Mouse (Mus musculus) left cerebral cortex, postnatal 10 days (tissue): ENCODE data around the gene Cdc14a. TPM values are rescaled to one million over a fixed set of nuclear protein-coding genes. Genes with fewer than 3 reads are reported as not detected.
A peak's percentile ranks its signal among the peaks of the same experiment; 100 is the strongest.

Experiments
- DNase-seq, 2 experiments: peaks; one replicate each; pipeline ENCODE4 v3.0.0; 2021 to 2022; ENCODE audit warnings: low spot score in 2 of 2, mixed read lengths in 1 of 2; ENCODE audit errors: extremely low spot score in 1 of 2
- intact Hi-C: fragments of 180-260 bp; cut with DNase I; formaldehyde crosslinking; loops from one replicate; pipeline ENCODE4 v1.15.1; 2025
- total RNA-seq, 2 experiments: library from RNA; stranded (reverse); gene quantifications; 2 replicates each; pipeline ENCODE4 v1.2.3; 2021

The Cdc14a gene
- total RNA-seq, 2 experiments from 2014 or later = 2.2 to 3.2 TPM

GRCm38 (mm10) chr3:116340950-116341624 lies 82.7 kb downstream of the Cdc14a start:
- intact Hi-C loops = loop anchor here (5.0 kb wide), 1 partner anchor 81 kb away; the partner anchor contains the start of gene Cdc14a
- DNase-seq = peak; percentile 51 to 59

DNA sequence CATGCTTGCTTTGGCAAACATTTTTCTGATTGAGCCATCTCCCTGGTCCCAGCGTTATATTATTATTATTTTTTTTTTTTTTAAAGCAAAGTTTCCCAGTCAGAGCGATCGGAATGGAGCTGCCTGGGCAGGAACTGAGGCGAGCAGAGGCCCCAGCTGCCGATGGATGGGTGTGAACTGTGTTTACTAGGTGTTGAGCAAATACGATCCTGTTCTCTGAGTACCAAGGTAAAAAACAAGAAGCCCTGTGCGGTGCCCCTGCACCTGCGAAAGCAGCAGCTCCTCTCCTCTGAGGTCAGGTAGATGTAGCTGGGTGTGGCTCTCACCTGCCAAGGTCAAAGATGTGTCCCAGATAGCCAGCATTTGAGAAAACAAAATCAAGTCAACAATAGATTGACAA lies 83.6 kb downstream of the Cdc14a start:
- DNase-seq = no peak
- intact Hi-C loops = loop anchor here (5.0 kb wide), 1 partner anchor 82 kb away; the partner anchor contains the start of gene Cdc14a

GRCm38 (mm10) chr3:116338616-116339015 lies 85.2 kb downstream of the Cdc14a start:
- intact Hi-C loops = no loop called here
- no peak for DNase-seq

- intact Hi-C loops = no loop called here
- no peak for DNase-seq
These were observed 86.0 kb downstream of the Cdc14a start for GRCm38 (mm10) chr3:116337840-116338239.

GRCm38 (mm10) chr3:116335036-116335435 lies 88.8 kb downstream of the Cdc14a start:
- DNase-seq = no peak
- intact Hi-C loops = no loop called here

DNA sequence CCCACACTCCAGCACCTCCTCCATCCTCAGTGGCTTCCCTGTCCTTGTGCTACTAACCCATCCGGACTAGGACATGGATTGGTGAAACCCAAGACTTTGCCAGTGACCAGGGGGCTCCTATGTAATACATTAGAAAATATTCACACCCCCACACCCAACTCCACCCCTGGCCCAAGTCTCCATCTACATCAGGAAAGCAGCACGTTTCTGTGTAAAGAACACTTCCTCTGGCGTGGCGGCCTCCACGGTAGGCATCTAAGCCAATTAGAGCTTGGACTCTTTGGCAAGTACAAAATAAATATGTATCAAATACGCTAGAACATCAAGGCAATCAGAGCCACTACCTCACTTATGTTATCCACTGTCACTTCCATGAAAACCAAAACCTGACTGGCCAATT lies 90.1 kb downstream of the Cdc14a start:
- DNase-seq = no peak
- intact Hi-C loops = loop anchor here (2.0 to 5.0 kb wide), 3 partner anchors 161 to 504 kb away; no protein-coding TSS in a partner anchor

DNA sequence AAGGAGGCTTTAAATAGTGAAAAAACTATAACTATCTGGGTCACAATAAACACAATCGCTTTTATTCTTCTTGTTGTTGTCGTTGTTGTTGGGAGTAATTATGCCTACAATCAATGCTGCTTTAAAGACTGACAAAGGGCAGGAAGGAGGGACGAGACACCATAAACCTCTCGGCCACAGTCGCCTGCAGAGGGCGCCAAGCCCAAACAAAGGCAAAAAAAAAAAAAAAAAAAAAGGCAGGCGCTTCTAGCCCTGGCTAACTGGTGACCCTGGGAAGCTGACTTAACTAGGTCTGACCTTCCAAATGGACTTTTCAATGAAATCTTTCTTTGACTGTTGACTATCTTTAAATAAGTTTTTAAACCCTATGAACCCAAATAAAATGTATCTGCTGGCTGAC lies 90.6 kb downstream of the Cdc14a start:
- intact Hi-C loops = loop anchor here (2.0 to 5.0 kb wide), 3 partner anchors 162 to 504 kb away; no protein-coding TSS in a partner anchor
- DNase-seq = peak in 1 of 2 experiments; percentile 49

DNA sequence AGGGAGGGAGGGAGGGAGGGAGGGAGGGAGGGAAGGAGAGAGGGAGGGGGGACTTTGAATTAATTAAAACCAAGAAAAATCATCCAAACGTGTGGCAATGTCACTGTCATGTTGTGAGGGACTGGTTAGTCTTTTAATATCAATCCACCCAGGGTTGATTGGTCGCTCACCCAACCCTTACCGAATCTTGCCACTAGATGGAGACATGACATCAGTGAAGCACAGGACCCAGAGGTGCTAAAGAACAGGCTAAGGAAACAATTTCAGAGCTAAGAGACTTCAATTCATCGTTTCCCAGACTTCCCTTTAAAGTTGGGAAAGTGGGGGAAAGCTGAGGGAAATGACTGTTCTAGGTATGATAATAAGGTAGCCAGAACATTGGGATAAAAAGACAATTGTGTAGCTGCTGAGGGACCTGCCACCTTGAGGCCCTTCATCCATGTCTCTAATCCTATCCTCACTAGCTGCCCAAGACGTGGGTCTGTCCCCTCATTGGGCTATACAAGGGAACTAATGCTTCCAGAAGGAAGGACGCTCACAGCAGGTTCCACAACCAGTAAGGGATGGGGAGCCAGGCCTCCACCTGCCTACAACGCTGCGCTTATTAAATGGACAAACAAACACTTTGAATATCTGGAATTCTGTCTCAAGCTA lies 91.9 kb downstream of the Cdc14a start:
- intact Hi-C loops = loop anchor here (2.0 to 5.0 kb wide), 3 partner anchors 163 to 505 kb away; no protein-coding TSS in a partner anchor
- peak; percentile 55 to 59 for DNase-seq

DNA sequence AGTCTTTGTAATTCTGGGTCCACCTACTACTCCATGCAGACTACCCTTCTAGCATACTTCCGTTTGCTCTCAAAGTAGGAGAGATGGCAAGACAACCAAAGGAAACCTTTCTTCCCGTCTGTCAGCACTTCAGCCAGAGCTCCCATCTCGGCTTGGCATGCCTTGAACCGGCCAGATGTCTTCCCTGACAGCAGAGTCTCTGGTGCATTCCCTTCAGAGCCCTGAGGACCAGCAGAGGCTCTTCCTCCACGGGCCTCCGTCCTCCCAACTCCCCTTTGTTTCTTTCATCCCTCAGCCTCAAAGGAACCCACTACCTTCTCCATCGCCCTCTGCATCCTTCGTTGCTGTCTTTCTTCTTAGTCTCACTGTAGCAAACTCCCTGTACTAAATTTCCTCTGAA lies 93.9 kb downstream of the Cdc14a start:
- intact Hi-C loops = loop anchor here (5.0 kb wide), 2 partner anchors 247 to 507 kb away; no protein-coding TSS in a partner anchor
- no peak for DNase-seq

DNA sequence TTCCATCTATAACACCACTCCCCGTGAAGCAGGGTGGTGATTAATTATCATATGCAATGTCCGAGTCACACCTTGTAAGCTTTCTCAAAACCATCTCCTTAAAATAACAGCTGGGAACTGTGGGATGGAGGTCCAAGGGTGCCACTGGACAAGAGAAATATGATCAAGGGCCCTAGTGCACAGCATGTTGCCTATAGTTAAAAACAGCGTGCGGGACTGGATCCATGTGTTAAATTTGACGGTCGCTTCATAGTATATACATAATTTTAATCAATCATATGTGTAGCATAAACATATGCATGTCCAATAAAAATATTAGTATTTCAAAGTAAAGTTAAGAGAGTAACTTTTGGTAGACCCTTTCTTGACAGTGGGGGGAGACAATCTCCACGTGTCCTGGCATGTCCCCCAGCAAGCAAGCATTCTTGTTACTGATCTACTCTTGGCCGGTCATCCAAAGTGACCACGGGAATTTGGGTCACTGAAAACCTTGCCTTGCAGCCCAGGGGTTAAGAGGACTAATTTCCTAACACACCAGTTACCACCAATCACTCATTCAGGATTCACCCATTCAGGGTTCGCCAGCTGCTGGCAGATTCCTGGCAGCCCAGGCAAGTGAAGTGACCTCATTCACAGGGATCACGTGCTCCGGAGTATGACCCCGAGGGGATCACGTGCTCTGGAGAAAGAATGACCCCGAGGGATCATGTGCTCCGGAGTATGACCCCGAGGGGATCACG lies 94.6 kb downstream of the Cdc14a start:
- intact Hi-C loops = no loop called here
- no peak for DNase-seq

- no peak for DNase-seq
These were observed 96.2 kb downstream of the Cdc14a start for GRCm38 (mm10) chr3:116327616-116328004.

GRCm38 (mm10) chr3:116327001-116327615 lies 96.7 kb downstream of the Cdc14a start:
- DNase-seq = peak; percentile 89 to 91
- intact Hi-C loops = loop anchor here (1.0 to 2.0 kb wide), 2 partner anchors 75 to 288 kb away; no protein-coding TSS in a partner anchor

More at GRCm38 (mm10) chr3:116327616-116328004, 96.2 kb downstream of the Cdc14a start:
- intact Hi-C loops = loop anchor here (1.0 to 2.0 kb wide), 2 partner anchors 75 to 289 kb away; no protein-coding TSS in a partner anchor

- intact Hi-C loops = no loop called here
- DNase-seq = no peak
These were observed 98.3 kb downstream of the Cdc14a start for GRCm38 (mm10) chr3:116325501-116325900.

GRCm38 (mm10) chr3:116319696-116320095 lies 104.1 kb downstream of the Cdc14a start:
- DNase-seq = no peak
- intact Hi-C loops = no loop called here

DNA sequence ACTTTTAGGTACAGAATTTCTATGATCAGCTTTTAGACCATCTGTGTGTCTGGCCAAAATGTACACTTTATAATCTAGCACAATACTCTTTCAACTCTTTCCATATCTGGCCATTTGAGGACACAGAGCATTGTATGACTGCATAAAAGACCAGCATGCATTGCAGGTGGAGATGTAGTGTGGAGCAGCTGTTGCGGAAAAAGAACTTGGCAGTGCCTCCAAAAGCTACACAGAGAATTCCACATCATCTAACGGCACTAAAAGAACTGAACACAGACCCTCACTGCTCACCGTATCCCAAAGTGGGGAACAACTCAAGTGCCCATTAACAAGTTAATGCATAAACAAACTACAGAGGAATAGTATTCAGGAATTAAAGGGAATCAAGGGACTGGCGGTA lies 112.0 kb downstream of the Cdc14a start:
- intact Hi-C loops = no loop called here
- DNase-seq = no peak

GRCm38 (mm10) chr3:116311173-116311572 lies 112.7 kb downstream of the Cdc14a start:
- intact Hi-C loops = no loop called here

DNA sequence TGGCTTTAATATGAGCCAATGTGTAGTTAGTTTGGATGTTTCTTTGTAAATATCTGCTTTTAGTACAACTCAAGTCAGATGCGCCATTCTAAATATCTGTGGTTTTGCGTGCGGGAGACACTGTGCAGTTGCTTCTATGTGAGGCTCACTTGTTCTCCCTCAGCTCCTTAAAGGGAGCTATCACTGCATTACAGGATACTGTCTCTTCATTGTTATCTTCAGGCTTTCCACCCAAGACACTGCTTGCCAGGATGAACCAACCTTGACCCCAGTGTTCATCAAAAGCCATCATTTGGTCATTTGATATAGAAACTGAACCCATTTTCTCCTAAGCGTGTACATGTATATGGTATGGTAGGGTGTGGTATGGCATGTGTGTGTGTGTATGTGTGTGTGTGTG lies 113.2 kb downstream of the Cdc14a start:
- intact Hi-C loops = no loop called here
- no peak for DNase-seq

More at GRCm38 (mm10) chr3:116311173-116311572, 112.7 kb downstream of the Cdc14a start:
- no peak for DNase-seq

DNA sequence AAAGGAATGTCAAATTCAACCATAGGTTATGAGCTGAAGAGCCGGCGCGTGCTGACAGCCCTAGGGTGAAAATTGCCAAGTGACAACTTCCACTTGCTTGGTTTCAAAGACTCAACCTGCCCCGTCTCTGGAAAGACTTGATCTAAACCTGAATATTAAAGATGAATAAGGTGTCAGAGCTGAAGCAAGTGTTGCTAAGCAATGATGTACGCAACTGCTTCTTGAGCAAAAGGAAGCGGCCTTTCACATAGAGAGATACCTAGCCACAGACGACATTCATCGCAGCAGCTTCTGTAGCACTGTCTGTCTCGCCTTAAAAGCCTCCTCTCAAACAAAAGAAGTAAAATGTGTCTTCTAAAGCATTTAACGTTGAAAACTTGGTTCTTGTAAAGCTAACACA lies 113.8 kb downstream of the Cdc14a start:
- intact Hi-C loops = no loop called here
- DNase-seq = no peak
